Mouse (Mus musculus) cerebellum, adult 11 months (tissue): ENCODE results near the gene Nmt1.
A peak's percentile ranks its signal among the peaks of the same experiment; 100 is the strongest.

Experiments
- DNase-seq: peaks from one replicate; pipeline ENCODE4 v3.0.0; 2022

Gene Nmt1

DNA sequence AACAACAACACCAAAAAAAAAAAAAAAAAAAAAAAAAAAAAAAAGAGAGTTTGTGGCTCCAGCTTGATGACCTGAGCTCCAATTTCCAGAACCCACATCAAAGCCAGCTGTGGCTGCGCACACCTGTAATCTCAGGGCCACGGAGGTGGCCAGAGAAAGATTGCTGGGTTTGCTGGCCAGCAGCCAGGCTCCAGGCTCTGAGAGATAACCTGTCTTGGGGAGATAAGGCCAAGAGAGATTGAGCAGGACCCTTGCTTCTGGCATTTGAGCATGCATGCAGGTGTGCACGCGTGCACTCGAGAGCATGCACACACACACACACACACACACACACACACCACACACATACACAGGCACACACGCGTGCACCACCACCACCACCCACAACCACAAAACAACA, 65.3 kb downstream of the Nmt1 start:
- no peak for DNase-seq

DNA sequence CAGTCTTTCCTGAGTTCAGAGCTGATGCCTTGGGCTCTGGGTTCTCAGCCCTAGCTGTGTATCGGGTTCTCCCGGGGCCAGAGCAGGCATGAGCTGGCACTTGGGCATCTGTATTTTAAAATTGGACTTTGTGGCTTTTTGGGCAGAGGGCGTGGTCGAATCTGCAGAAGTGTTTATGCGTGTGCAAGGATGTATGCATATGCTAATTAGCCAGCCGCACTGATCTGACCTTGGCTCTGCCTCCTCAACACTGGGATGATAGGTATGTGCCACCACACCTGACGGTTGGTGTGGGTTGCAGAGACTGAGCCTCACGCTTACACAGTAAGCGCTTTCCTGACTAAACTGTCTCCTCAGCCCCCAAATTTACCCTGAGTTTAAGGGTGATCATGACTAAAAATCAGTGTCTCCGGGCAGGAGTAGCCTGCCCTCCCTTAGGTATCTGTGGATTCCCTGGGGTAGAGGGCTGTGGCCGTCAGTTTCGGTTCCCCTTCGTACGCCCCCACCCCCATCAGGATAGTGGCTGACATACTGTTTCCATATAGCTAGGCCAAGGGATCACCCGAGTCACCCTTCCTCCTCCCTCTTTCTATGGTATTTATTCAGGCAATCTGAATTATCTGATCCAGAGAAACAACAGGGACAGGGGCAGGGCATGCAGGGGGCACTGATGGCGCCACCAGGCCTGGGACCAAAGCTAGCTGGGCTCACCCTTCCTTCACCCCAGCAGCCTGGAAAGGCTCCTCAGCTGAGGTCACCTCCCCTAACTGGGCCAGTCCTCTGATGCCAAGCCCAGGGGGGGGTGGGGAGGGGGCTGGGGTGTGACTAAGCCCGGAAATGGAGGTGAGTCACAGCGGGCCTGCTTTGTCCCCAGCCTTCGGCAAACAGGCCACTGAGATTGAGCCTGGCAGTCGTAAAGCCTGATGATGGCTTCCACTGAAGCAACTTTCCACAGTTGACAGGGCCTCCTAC, 66.2 kb downstream of the Nmt1 start:
- DNase-seq = no peak

DNA sequence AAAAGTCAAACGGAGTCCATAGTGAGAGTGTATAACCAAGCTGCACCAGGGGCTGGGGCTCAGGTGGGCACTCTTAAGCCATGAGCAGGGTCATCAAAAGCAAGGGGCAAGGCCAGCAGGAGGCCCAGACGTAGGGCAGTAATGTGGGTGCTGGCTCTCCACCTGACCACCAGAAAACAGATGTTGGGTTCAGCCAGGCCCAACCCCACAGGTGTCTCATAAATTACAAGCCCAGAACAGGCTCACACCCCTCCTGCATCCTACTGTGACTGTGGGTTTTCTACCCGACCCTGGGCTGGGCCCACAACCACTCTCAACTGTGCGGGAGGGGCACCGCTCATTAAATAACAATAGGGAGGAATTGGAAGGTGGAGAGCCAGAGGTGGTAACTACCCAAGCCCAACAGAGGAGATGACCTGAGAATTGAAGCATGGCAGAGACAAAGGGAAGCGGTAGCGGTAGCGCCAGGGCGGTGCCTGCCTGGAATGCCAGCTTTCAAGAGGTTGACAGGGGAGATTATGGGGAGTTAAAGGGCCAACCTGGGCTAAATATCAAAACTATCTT, 67.2 kb downstream of the Nmt1 start:
- no peak for DNase-seq

DNA sequence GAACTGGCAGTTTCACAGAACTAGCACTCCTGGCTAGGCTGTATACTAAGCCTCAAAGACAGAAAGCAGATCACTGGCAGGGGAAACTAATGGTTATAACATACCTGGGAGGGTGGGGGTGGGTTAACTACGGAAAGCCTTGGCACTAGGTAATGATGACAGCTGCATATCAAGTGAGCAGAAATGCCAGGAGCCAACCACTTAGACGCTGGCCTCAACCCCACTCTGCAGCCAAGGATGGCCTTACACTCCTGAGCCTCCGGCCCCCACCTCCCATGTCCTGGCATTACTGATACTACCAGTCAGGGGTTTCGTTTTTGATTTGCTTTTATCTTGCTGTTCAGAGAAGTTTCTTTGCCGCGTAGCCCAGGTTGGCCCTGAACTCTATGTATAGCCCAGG, 67.8 kb downstream of the Nmt1 start:
- no peak for DNase-seq

DNA sequence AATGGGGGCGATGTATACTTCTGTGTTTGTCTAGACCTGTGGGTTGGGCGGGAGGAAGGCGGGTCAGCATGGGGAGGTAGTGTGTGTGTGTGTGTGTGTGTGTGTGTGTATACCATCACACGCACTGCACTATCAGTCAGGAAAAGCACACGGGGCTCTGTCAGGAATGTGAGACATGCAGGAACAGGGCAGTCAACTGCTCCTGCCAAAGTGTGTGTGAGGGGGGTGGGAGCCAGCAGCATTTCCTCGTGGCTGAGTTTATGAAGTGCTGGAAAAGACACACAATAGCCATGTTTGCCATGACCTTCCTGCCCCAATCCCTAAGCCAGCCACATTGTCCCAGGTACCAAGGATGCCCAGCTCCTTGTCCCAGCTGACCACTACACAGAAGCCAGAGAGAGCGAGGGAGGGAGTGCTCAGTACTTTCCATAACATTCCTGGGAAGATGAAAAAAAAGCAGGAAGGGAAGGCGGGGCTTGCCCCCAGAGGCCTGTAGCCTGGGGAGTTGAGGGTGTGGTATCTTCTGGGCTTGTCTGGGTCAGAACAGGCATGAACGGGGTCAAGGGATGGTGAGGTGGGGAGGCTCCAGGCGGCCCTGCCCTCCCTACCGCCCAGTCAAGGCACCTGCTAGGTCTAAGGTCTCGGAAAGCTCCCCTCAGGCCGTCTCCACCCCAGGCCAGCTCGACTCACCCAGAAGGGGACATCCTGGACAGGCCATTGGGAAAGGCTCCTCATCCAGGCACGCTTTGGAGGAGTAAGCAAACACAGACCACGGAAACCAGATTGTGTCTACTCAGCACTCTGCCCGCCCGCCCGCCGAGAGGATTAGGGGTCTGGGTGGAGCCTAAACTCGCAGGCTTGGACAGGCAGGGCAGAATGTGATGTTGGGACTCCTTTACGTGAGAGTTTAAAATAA, 69.2 kb downstream of the Nmt1 start:
- DNase-seq = no peak

DNA sequence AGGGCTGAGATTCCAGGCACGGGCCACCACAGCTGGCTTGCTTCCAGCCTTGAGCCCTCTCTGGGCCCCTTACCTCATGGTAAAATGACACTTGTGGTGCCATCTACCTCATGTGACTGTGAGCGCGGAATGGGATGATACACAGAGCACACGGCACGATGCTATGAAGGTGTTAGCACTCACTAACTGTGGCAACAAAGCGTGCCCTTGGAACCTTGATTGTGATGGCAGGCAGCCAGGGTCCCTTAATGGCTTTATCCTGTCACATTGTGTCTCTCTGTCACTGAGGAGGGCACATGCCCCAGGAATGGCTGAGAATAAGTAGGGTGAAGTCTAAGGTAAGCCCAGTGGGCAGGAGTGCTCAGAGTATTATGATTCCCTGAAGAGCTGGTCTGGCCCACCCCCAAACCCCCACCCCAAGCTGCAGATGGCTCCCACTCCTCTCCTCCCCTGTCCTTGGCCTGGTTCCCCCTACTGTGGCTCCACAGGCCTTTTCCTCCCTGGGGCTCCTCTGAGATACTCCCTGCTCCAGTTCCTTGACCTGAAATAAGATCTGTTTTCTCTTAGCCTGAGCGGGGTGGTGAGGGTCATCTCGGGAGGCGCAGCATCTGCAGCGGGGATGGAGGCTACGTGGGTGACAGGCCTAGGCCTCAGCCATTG, 70.7 kb downstream of the Nmt1 start:
- no peak for DNase-seq

DNA sequence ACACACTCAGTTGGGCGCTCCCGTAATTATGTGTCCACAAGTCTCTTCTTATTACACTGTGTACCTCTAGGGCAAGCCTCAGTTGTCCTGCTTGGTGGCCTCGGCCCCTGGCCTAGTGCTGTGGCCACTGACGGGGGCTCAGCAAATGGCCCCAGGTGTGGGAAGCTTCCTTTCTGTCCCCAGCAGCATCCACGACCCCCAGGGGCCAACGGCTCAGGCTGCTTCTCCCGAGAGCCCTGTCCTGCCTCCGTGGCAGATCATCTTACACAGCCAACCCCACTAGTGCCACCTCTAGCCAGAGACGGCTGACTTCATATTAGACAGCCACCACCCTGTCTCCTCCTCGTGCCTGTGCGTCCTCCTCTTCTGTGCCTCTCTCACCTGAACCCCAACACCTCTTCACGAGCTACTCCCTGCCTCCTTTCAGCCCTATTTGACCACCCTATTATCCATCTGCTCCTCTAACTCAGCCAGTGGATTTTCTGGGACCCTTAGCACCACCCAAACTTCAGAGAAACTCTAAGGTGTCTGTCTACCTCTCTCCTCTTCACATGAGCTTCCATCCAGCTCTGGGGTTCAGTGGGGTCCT, 71.5 kb downstream of the Nmt1 start:
- DNase-seq = no peak

DNA sequence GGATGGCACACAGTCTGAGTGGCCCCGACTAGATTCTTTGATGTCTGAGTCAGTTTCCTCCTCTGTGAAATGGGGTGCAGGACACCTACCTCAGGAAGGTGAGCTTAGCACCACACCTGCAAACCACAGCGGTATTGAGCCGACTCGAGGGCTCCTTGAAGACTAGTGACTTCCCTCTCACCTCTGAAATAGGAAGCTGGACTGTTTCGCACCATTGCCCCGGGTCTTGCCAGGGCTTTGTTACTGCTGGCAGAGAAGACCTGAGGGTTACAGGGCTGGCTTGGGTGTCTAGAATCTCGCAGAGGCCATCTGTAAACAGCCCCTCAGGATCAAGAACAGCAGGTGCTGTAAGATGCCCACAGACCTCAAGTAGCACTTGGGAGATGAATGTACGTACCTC, 72.4 kb downstream of the Nmt1 start:
- no peak for DNase-seq

DNA sequence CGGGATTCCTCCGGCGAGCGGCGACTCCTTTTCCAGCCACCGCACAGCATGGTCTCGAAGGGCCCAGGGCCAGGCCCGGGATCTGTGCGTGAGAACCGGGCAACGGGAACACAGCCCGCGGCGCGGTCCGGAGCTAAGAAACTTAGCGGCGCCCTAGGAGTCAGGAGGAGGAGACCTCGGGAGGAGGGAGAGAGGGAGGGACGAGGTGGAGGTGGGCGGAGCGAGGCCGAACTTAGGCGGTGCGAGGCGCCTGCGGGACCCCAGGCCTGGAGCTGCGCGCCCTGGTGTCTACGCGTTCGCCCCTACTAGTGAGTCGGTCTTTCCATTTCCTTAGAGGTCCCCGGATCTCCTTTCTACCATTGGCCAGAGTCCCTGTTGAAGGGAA, 73.5 kb downstream of the Nmt1 start, which contains the start of the genes Plcd3 and Acbd4:
Gene Plcd3 (minus strand): TSS at position 178 of the 385 bp plus-strand sequence.
Gene Acbd4 (plus strand): TSS at position 202 of the 385 bp plus-strand sequence.
- peak; percentile 80 for DNase-seq

DNA sequence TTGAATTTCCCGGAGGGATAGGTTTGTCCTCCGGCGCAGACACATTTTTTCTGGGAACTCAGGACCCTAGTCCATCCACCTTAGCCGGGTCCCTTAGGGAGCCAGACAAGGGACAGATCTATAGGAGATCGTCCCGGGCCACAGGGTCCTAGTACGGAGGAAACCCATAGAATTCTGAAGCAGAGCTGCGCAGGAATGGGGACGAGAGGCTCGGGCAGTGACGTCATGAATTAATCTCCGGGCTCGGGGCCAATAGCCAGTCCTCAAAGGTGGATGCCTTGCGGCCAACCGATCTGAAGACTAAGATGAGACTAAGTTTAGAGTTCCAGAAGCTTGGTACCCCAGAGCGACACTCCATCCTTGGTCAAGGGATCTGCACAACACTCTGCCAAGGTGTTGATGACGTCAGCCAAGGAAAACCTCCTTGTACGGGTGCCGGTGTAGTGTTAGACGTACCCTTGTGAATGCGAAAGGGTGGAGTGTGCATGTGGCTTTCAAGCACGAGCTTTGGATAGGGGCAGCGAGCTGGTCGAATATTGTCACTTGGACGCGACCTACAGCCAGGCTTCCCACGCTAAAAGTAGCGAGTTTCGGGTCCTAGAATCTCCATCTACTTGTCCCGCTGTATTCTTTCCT, 74.0 kb downstream of the Nmt1 start:
- peak; percentile 77 for DNase-seq

DNA sequence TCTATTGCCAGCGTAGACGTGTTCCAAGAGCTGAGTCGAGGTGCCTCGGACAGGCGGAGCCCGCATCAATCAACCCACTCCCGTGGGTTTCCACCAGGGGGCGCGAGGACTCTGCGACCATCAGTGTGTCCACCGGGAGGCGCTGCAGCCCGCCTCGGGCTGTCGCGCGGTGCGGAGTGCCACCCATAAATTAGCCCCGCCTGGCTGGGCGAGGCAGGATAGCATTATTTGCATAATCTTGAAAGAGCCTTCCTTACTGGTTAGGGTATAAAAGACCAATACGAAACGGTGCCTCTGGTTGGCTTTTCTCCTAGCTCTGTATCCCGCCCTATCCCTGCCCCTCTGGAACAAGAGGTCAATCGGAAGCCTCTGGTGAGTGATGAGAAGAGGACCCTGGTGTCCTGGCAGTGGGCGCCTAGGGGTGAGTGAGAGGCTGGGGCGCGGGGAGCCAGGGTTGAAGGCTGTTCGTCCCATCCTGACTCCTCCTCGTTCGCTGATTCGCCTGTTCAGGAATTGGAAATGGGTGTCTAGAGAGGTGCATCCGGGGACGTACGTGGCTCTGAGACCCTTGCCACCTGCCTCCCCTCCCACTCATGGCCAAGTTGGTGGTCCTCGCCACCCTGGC, 74.8 kb downstream of the Nmt1 start:
- peak; percentile 98 for DNase-seq

DNA sequence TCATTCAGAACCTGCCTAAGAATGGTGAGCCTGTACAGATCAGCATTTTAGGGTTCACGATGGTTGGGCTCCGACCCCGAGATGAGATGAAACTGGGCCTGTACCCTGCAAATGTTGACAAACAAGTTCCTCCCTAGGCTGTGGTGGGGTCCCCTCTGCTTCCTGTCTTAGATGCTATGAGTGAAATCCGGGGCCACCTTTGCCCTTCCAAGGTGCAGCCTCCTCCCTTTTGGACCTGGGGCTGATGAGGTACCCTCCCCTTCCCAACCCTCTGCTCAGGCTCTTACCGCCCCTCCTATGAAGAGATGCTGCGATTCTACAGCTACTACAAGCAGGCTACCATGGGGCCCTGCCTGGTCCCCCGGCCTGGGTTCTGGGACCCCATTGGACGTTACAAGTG, 75.6 kb downstream of the Nmt1 start:
- DNase-seq = no peak

DNA sequence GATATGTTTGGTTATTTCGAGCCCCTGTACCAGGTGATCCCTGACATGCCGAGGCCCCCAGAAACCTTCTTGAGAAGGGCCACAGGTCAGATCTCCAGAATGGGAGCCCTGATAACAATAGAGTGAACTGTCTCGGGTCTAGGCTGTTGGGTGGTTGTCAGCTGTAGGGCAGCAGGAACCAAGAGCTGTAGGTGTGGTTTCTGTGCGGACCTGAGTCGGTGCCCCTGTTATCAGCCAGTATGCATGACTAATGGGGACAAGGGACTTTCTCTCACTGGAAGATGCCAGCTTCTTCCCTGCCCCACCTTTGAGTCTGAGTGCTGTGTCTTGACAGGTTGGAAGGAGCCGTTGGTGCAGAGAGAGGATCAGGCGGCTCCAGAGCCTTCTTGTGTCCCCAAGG, 76.5 kb downstream of the Nmt1 start:
- no peak for DNase-seq

DNA sequence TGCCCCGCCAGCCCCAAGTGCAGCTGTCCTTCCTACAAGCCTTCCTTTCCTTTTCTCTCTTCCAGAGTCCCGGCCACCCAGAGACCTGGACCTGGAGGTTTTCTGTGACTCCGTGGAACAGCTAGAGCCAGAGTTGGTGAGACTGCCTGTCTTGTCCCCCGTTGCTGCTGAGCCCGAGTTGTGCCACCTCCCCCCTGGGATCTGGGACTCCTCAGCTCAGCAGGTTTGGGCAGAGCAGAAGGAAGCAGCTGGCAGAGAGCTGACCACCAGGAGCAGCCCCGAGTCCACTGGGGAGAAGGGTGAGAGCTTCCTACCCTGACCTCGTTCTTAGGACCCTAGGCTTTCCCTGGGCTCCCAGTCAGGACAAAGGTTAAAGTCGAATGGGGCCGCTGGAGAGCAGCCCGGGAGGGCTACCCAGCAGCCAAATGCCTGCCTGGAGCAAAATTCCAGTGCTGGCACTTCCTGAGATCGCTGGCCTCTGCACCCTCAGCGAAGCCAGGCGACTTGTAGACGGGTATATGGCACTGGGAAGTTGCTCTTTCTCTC, 77.3 kb downstream of the Nmt1 start:
- DNase-seq = peak; percentile 24

DNA sequence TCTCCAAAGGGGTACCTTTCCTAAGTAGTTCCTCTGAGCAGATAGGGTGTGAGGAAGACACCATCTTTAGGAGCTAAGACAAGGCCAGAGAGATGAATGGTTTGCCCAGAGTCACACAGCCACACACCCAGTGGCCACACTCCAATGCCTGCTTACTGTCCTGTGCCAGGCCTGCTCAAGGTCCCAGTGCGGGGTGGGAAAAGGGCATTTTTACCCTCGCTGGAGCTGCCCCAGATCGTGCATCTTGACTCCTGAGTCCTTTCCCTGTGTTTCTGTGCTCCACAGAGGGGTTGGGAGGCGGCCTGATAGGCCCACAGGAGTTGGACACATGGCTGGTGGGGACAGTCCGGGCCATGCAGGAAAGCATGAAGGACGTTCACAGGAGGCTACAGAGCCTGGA, 77.8 kb downstream of the Nmt1 start:
- no peak for DNase-seq

DNA sequence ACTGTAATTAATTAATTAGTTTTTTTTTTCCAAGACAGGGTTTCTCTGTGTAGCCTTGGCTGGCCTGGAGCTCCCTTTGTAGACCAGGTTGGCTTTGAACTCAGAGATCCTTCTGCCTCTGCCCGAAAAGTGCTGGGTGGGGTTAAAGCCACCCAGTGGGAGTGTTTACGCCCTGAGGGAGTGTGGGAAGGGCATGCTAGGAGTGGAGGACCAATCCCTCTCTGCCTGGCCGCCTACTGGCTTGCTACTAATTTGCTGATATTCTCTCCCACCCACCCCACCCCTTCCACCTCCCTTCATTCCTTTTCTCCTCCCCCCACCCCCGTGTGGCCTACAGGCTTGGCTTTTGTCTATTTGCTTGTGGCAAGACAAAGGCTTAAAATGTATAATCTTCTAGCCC, 78.4 kb downstream of the Nmt1 start:
- peak; percentile 11 for DNase-seq

DNA sequence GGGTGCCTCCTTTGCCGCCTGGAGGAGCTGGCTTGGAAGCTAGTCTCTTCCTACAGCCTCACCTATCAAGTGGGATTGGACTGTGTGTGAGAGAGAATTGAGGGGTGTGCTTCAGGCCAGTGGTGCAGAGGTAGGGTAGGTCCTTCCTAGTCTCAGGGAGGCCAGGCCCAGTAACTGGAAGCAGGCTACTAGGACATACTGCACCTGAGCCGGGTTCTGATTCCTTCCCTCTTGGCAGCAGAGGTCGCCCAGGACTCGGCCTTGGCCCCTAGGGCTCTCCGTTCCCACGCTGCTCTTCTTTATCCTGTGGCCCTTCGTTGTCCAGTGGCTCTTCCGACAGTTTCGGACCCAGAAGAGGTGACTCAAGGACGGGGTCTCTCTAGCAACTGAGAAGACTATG, 83.3 kb downstream of the Nmt1 start:
- DNase-seq = no peak

DNA sequence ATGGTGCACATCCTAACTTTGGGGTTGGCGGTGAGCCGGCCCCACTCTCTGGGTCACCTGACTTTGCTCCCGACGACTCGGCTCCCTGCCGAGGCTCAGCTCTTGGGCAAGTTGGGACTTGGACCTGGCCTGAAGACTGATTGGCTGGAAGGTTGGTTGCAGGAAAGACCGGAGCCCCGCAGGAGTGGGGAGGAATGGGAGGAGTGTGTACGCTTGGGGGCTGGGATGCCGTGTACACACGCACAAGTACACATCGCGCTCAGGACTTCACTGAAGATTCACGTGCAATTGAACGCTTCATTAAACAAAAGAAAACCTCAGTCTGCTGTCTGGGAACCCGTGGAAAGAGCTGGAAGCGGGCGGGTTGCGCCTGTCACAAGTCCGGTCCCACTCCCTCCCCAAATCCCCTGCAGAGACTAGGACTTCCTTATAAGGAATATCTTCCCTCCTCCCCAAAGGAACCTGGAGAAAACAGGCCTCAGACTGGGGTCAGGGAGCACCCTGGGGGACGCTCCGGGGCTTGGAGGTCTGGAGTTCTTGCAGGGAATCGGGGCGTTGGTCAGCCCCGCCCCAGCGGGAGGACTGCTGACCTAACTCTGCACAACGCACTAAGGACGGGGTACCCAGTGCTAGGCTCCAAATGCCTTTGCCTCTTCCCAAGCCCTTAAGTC, 84.0 kb downstream of the Nmt1 start:
- no peak for DNase-seq

DNA sequence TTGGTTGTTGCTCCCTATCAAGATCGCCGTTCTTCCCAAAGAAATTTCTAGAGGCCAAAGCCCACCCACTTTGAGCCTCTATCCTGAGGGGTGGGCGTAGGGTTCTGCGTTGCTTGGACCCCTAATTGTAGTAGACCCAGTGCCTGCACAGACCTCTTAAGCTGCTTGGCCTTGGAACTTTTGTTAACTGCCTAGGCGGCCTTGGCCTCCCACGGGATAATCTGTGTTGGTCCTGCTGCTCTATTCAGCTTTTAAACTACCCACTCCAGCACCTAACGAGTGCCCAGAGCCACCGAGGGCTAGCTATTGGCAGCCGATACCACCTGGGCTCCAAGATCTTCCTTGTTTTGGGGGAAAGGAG, 84.5 kb downstream of the Nmt1 start:
- no peak for DNase-seq

DNA sequence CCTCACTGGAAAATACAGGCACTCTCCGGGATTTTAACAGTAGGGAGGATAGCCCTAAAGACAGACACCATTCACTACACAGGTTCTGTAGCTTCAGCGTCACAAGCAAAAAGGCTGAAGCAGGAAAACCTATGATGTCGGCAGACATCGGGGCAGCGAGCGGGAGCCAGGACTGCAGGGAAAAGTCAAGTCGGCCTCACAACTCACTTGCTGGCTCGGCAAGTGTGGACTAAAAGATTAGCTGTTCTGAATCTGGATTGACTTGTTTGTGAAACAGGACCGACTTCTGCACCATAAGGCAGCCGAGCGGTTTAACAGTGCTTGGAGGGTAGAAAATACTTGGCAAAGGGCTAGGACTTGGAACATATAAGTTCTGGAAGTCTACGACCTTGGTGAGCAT, 85.0 kb downstream of the Nmt1 start:
- DNase-seq = no peak

DNA sequence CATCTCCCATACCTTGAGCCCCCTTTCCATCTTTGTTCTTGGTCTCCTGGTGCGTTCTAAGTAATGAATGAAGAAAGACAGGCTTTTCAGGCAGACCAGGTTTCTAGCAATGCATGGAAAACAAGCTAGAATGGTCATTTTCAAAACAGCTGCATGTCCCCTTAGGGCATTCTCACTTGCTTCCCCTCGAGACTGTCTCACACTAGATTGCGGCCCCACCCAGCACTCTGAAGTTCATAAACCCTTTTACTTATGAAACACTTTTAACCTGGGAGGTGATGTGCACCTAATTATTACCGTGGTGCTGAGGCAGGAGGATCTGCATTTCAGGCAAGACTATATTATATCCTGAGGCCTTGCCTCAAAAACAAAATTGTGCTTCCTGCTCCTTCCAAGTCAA, 85.8 kb downstream of the Nmt1 start:
- no peak for DNase-seq
